Mouse (Mus musculus): ENCODE measurements around the gene Chsy1.
A peak's percentile ranks its signal among the peaks of the same experiment; 100 is the strongest.

Gene Chsy1

GRCm38 (mm10) chr7:66108961-66109854, at the start of gene Chsy1:
Chsy1 (plus strand) TSS chr7:66109515.
- DNase-seq (ENCODE audit: extremely low spot score, low spot score) = peak; percentile 93

- peak; percentile 89 for DNase-seq (ENCODE audit: extremely low spot score, low spot score)
Measured at GRCm38 (mm10) chr7:66060066-66060956, 49.0 kb upstream of the Chsy1 start.

GRCm38 (mm10) chr7:66061057-66061456, 48.3 kb upstream of the Chsy1 start:
- DNase-seq (ENCODE audit: extremely low spot score, low spot score) = no peak

- no peak for DNase-seq (ENCODE audit: extremely low spot score, low spot score)
Measured at GRCm38 (mm10) chr7:66076411-66076810, 32.9 kb upstream of the Chsy1 start.

- peak; percentile 94 for DNase-seq (ENCODE audit: extremely low spot score, low spot score)
Measured at GRCm38 (mm10) chr7:66079364-66080230, 29.7 kb upstream of the Chsy1 start, which contains the start of gene Selenos. Selenos (plus strand) TSS chr7:66079649.

- DNase-seq (ENCODE audit: extremely low spot score, low spot score) = no peak
Measured at GRCm38 (mm10) chr7:66080231-66080613, 29.1 kb upstream of the Chsy1 start.

GRCm38 (mm10) chr7:66083757-66084156, 25.6 kb upstream of the Chsy1 start:
- no peak for DNase-seq (ENCODE audit: extremely low spot score, low spot score)

- no peak for DNase-seq (ENCODE audit: extremely low spot score, low spot score)
Measured at GRCm38 (mm10) chr7:66084546-66084945, 24.8 kb upstream of the Chsy1 start.

GRCm38 (mm10) chr7:66087652-66088051, 21.7 kb upstream of the Chsy1 start:
- no peak for DNase-seq (ENCODE audit: extremely low spot score, low spot score)

GRCm38 (mm10) chr7:66088077-66088476, 21.2 kb upstream of the Chsy1 start:
- DNase-seq (ENCODE audit: extremely low spot score, low spot score) = no peak

- no peak for DNase-seq (ENCODE audit: extremely low spot score, low spot score)
Measured at GRCm38 (mm10) chr7:66090676-66091190, 18.6 kb upstream of the Chsy1 start.

GRCm38 (mm10) chr7:66091553-66091952, 17.8 kb upstream of the Chsy1 start:
- DNase-seq (ENCODE audit: extremely low spot score, low spot score) = no peak

- no peak for DNase-seq (ENCODE audit: extremely low spot score, low spot score)
Measured at GRCm38 (mm10) chr7:66092656-66093055, 16.7 kb upstream of the Chsy1 start.

- no peak for DNase-seq (ENCODE audit: extremely low spot score, low spot score)
Measured at GRCm38 (mm10) chr7:66094141-66094540, 15.2 kb upstream of the Chsy1 start.

GRCm38 (mm10) chr7:66098803-66099202, 10.5 kb upstream of the Chsy1 start:
- DNase-seq (ENCODE audit: extremely low spot score, low spot score) = no peak

GRCm38 (mm10) chr7:66101866-66102265, 7.4 kb upstream of the Chsy1 start:
- no peak for DNase-seq (ENCODE audit: extremely low spot score, low spot score)

GRCm38 (mm10) chr7:66104531-66104930, 4.8 kb upstream of the Chsy1 start:
- no peak for DNase-seq (ENCODE audit: extremely low spot score, low spot score)

- no peak for DNase-seq (ENCODE audit: extremely low spot score, low spot score)
Measured at GRCm38 (mm10) chr7:66105771-66106170, 3.5 kb upstream of the Chsy1 start.

- no peak for DNase-seq (ENCODE audit: extremely low spot score, low spot score)
Measured at GRCm38 (mm10) chr7:66106581-66107056, 2.7 kb upstream of the Chsy1 start.

- no peak for DNase-seq (ENCODE audit: extremely low spot score, low spot score)
Measured at GRCm38 (mm10) chr7:66107206-66107605, 2.1 kb upstream of the Chsy1 start.

GRCm38 (mm10) chr7:66107930-66108329, 1.4 kb upstream of the Chsy1 start:
- no peak for DNase-seq (ENCODE audit: extremely low spot score, low spot score)
